Mouse (Mus musculus): ENCODE data around the gene Podxl2. TPM values are rescaled to one million over a fixed set of nuclear protein-coding genes. Genes with fewer than 3 reads are reported as not detected.
A peak's percentile ranks its signal among the peaks of the same experiment; 100 is the strongest.

Podxl2 gene
- total and polyA plus RNA-seq, 2 experiments from 2014 or later: 718 to 954 TPM

DNA sequence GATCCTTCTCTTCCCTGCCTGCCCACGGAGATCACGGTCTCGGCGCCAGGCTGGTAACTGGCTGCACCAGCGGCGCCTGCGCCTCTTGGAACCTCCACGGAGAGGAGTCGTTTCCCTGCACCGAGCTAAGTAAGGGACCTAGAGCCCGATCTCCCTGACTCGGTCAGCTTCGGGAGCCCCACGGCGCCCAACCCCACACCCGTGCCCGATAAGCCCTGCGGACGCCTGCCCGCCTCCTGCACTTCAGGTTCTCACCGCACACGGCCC is 33.4 kb downstream of the Podxl2 start:
- ATAC-seq (peak; percentile 17), DNase-seq (no peak)
- TF ChIP-seq CTCF (IDR thresholded peaks at IDR 0.05; ENCODE audit: low read depth): no peak
- peak overlapping the region; percentile 81 for H3K4me2 ChIP-seq (ENCODE audit: low read depth)
- H3K4me3 ChIP-seq (ENCODE audit: low read depth, low read length): peak overlapping the region; percentile 77
- H3K4me1 ChIP-seq (ENCODE audit: insufficient read depth): peaks cover 12% of the 10 kb centered on the region
- H3K9ac ChIP-seq: peak overlapping the region; percentile 76
- under 1% methylated on average over 22 of the region's 22 CpGs for whole genome bisulfite sequencing
- no peaks in the 10 kb centered on the region for H3K9me3 ChIP-seq (ENCODE audit: low read length)
- no peaks in the 10 kb centered on the region for H3K27me3 ChIP-seq (ENCODE audit: insufficient read depth, low read length)
- peaks cover 53% of the 10 kb centered on the region for H3K36me3 ChIP-seq (ENCODE audit: insufficient read depth)
- H3K27ac ChIP-seq (ENCODE audit: low read depth, low read length): peak overlapping the region; percentile 80

DNA sequence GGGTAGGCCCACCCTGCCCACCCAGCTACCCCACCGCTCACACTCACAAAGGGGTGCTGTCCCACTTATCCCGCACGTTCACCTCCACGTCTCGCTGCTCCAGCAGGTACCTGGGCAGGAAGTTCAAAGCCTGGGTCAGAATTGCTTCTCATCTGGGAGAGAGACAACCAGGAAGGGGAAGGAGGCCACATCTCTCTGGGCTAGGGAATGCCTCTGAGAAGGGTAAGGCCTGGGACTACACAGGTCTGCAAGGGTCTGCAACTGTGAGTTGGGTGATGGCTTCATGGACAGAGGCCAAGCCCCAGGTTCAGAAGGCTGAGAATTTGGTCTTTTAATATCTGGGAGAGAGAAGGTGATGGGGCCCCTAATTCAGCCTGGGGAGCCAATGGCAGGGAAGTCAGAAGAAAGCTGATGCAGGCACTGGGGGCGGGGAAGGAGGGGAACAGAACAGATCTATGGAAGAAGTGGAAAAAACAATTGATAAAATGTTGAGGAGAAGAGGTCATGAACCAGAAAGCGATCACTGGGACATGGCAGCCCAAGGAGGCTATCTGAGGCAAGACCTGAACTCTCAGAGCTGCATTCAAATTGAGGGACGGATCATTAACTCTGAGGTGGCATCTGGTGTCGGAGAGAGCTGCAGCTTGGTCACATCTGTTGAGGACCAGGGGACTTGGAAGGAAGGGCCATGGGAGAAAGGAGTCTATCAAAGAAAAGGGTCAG is 33.9 kb downstream of the Podxl2 start:
- Histone ChIP-seq H3K27ac (ENCODE audit: low read depth, low read length) (peak overlapping the region; percentile 80), H3K9ac (peak overlapping the region; percentile 76), H3K27me3 (ENCODE audit: insufficient read depth, low read length) (no peaks in the 10 kb centered on the region), H3K4me2 (ENCODE audit: low read depth) (peak overlapping the region; percentile 81), H3K9me3 (ENCODE audit: low read length) (no peaks in the 10 kb centered on the region), H3K4me3 (ENCODE audit: low read depth, low read length) (peak overlapping the region; percentile 77), H3K36me3 (ENCODE audit: insufficient read depth) (peaks cover 53% of the 10 kb centered on the region), H3K4me1 (ENCODE audit: insufficient read depth) (peaks cover 12% of the 10 kb centered on the region)
- TF ChIP-seq CTCF (IDR thresholded peaks at IDR 0.05; ENCODE audit: low read depth): no peak
- ATAC-seq: no peak
- DNase-seq: no peak
- 59% methylated on average over 9 of the region's 9 CpGs for WGBS

- no peaks in the 10 kb centered on the region for H3K27me3 ChIP-seq (ENCODE audit: insufficient read depth, low read length)
- WGBS: 72% methylated on average over 3 of the region's 3 CpGs
- H3K36me3 ChIP-seq (ENCODE audit: insufficient read depth): peaks cover 53% of the 10 kb centered on the region
- H3K4me2 ChIP-seq (ENCODE audit: low read depth): no peak overlapping the region
- no peak overlapping the region for H3K9ac ChIP-seq
- DNase-seq (no peak), ATAC-seq (no peak)
- H3K4me1 ChIP-seq (ENCODE audit: insufficient read depth): peaks cover 12% of the 10 kb centered on the region
- no peaks in the 10 kb centered on the region for H3K9me3 ChIP-seq (ENCODE audit: low read length)
- TF ChIP-seq CTCF (IDR thresholded peaks at IDR 0.05; ENCODE audit: low read depth): no peak
- H3K4me3 ChIP-seq (ENCODE audit: low read depth, low read length): no peak overlapping the region
- H3K27ac ChIP-seq (ENCODE audit: low read depth, low read length): no peak overlapping the region
These were observed 34.6 kb downstream of the Podxl2 start for GRCm38 (mm10) chr6:88840211-88840610.

GRCm38 (mm10) chr6:88839135-88839970 is 35.5 kb downstream of the Podxl2 start:
- Histone ChIP-seq H3K27me3 (ENCODE audit: insufficient read depth, low read length) (no peaks in the 10 kb centered on the region), H3K9ac (no peak overlapping the region), H3K4me3 (ENCODE audit: low read depth, low read length) (no peak overlapping the region), H3K36me3 (ENCODE audit: insufficient read depth) (peaks cover 47% of the 10 kb centered on the region), H3K27ac (ENCODE audit: low read depth, low read length) (no peak overlapping the region), H3K9me3 (ENCODE audit: low read length) (no peaks in the 10 kb centered on the region), H3K4me2 (ENCODE audit: low read depth) (no peak overlapping the region), H3K4me1 (ENCODE audit: insufficient read depth) (peaks cover 12% of the 10 kb centered on the region)
- TF ChIP-seq CTCF (IDR thresholded peaks at IDR 0.05; ENCODE audit: low read depth): no peak
- ATAC-seq (no peak), DNase-seq (no peak)
- 86% methylated on average over 26 of the region's 26 CpGs for WGBS

DNA sequence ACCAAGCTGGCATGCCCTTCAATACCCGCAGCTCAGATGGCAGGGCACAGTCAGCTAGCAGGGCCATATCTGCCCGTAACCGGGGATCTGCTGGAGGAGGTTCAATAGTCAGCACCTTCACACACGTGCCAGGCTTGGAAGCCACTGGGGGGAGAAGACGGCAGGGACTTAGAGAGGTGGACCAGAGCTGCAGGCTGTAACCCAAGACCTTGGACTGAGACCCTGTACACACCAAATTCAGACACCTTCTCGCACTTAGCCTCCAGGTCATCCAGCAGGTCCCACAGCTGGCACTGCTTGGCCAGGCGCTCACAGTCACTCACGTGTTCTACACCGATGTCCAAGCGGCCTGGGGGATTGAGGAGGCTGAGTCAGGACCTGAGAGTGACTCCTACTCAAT is 36.2 kb downstream of the Podxl2 start:
- no peak for ATAC-seq
- 93% methylated on average over 10 of the region's 10 CpGs for WGBS
- peaks cover 40% of the 10 kb centered on the region for H3K36me3 ChIP-seq (ENCODE audit: insufficient read depth)

DNA sequence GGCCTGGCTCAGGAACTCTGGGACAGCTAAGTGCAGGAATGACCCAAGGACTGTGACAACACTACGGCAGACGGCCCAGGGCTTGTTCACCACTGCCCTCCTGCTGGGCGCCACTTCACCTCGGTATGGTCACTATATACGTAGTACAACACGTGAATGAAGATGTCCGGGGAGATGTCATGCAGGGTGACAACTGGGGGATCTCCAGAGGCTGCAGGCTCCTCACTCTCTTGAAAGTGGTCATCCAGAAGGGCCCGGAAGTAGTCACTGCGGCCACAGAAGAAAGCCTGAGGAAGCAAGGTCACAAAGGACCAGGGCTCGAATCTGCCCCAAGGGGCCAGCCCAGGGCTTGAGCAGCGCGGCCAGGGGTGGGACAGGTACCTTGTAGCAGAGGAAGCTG is 36.8 kb downstream of the Podxl2 start:
- ATAC-seq (no peak), DNase-seq (no peak)
- H3K27me3 ChIP-seq (ENCODE audit: insufficient read depth, low read length): no peaks in the 10 kb centered on the region
- no peak overlapping the region for H3K9ac ChIP-seq
- no peaks in the 10 kb centered on the region for H3K9me3 ChIP-seq (ENCODE audit: low read length)
- H3K36me3 ChIP-seq (ENCODE audit: insufficient read depth): peaks cover 40% of the 10 kb centered on the region
- no peak for TF ChIP-seq CTCF (IDR thresholded peaks at IDR 0.05; ENCODE audit: low read depth)
- H3K27ac ChIP-seq (ENCODE audit: low read depth, low read length): no peak overlapping the region
- WGBS: 89% methylated on average over 12 of the region's 12 CpGs
- peaks cover 12% of the 10 kb centered on the region for H3K4me1 ChIP-seq (ENCODE audit: insufficient read depth)
- H3K4me3 ChIP-seq (ENCODE audit: low read depth, low read length): no peak overlapping the region
- H3K4me2 ChIP-seq (ENCODE audit: low read depth): no peak overlapping the region

More for the DNA sequence above, 36.2 kb downstream of the Podxl2 start:
- H3K27me3 ChIP-seq (ENCODE audit: insufficient read depth, low read length): no peaks in the 10 kb centered on the region
- H3K4me2 ChIP-seq (ENCODE audit: low read depth): no peak overlapping the region
- no peak overlapping the region for H3K4me3 ChIP-seq (ENCODE audit: low read depth, low read length)
- peaks cover 12% of the 10 kb centered on the region for H3K4me1 ChIP-seq (ENCODE audit: insufficient read depth)
- no peaks in the 10 kb centered on the region for H3K9me3 ChIP-seq (ENCODE audit: low read length)
- no peak overlapping the region for H3K9ac ChIP-seq
- DNase-seq: no peak
- no peak overlapping the region for H3K27ac ChIP-seq (ENCODE audit: low read depth, low read length)
- TF ChIP-seq CTCF (IDR thresholded peaks at IDR 0.05; ENCODE audit: low read depth): no peak

GRCm38 (mm10) chr6:88836178-88836819 is 38.5 kb downstream of the Podxl2 start:
- Histone ChIP-seq H3K9me3 (ENCODE audit: low read length) (no peaks in the 10 kb centered on the region), H3K27me3 (ENCODE audit: insufficient read depth, low read length) (no peaks in the 10 kb centered on the region), H3K4me3 (ENCODE audit: low read depth, low read length) (no peak overlapping the region), H3K27ac (ENCODE audit: low read depth, low read length) (no peak overlapping the region), H3K4me2 (ENCODE audit: low read depth) (no peak overlapping the region), H3K9ac (no peak overlapping the region), H3K36me3 (ENCODE audit: insufficient read depth) (peaks cover 40% of the 10 kb centered on the region), H3K4me1 (ENCODE audit: insufficient read depth) (peaks cover 12% of the 10 kb centered on the region)
- WGBS: 89% methylated on average over 28 of the region's 28 CpGs
- no peak for ATAC-seq
- TF ChIP-seq CTCF (IDR thresholded peaks at IDR 0.05; ENCODE audit: low read depth): no peak
- DNase-seq: no peak
